Mouse (Mus musculus) inflammation-experienced regulatory T-cells, adult 16 weeks (primary cell): ENCODE data around the gene Dhodh. TPM values are rescaled to one million over a fixed set of nuclear protein-coding genes. Genes with fewer than 3 reads are reported as not detected.

ENCODE experiments used
- polyA plus RNA-seq: library from polyadenylated mRNA; unstranded; fragments of 100-300 nt; shearing (Covaris generic); gene quantifications from one replicate; pipeline ENCODE4 v1.2.1, GENCODE M21; 2017

The Dhodh gene
- polyA plus RNA-seq = 38.2 TPM

DNA sequence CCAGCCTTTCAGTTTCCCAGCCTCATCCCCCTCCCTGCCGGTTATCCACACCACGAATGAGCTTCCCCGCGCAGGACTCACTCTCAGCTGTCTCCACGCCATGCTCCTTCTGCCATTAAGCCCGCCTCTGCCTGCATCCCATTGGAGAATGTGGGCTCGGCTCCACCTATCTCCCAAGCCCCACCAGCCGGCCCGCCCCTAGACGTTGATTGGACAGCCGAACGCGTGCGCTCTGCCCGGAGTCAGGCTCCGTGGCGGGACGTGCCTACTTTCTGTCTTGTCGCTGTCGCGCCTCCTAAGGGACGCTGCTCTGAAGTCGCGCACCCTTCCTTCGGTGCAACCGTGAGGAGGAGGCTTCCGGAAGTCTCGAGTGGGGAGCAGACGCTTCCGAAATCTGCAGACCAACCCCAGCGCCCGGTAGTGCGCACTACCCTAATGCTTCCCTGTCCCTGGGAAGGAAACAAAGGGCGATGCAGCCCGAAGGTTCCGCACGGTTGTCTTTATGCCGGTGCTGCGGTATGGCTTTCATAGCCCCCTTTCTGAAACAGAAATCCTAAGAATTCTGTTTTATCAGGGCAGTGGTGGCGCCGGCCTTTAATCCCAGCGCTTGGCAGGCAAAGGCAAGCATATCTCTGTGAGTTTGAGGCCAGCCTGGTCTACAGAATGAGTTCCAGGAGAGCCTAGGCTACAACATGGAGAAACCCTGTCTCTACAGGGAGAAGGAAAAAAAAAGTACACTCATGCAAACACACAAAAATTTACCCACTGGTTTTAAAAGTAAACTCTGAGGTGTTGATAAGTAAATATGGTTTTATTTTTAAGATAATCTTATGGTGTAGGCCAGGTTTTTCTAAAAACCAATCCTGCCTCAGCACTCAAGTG, at the start of gene Dhodh:
Gene Dhodh, minus strand, starts transcription at position 403 of the 882 bp plus-strand sequence.

DNA sequence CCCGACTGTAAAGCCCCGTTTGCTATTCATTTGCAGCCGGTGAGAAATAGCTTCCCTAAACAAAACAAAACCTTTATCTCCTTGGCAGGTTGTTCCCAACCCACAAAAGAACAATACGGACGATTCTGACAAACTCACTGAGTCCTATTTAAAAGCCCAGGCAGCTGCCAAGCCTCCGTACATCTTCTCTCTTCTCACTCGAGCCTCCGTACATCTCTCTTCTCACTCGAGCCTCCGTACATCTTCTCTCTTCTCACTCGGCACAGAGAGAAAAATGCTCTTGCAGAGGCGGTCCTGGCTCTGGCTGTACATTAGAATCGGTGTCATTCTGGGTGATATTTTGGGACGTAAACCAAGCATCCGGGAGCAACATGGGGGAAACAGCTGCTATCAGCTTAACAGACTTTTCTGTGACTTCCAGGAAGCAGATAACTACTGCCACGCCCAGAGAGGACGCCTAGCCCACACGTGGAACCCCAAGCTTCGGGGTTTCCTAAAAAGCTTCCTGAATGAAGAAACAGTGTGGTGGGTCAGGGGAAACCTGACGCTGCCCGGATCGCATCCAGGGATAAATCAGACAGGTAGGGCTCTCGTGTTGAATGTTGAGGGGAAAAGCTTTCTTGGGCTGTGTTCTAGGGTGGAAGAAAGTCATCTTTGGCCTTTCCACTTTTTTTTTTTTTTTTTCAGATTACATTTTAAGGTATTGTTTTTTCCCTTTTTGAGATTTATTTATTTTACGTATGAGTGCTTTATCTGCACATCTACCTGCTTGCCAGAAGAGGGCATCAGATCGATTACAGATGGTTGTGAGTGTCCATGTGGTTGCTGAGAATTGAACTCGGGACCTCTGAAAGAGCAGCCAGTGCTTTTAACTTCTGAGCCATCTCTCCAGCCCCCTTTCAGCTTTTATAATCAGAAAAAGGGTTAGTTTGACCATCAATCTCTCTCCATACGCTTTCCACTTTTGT, 6.1 kb upstream of the Dhodh start, which contains the start of gene Pkd1l3:
Gene Pkd1l3, plus strand, starts transcription at position 275 of the 968 bp plus-strand sequence.

DNA sequence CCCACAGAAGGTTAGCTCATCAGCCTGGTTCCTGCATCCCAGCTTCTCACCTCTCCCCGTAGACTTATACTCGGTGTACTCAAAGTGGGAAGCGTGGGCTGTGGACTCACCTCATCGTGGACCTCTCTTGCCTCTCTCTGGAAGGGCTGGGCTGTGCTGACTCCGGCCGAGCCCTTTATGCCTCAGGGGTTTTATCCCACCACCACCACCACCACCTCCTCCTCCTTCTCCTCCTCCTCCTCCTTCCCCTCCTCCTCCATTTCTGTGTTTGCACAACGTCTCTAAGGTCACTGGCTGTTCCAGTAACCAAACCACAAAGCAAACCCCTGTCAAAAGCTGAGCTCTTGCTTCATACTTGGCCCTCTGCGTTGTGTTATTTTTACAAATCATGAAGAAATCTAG, 29.6 kb downstream of the Dhodh start, which contains the start of gene Hp:
Gene Hp, minus strand, starts transcription at position 273 of the 402 bp plus-strand sequence.

DNA sequence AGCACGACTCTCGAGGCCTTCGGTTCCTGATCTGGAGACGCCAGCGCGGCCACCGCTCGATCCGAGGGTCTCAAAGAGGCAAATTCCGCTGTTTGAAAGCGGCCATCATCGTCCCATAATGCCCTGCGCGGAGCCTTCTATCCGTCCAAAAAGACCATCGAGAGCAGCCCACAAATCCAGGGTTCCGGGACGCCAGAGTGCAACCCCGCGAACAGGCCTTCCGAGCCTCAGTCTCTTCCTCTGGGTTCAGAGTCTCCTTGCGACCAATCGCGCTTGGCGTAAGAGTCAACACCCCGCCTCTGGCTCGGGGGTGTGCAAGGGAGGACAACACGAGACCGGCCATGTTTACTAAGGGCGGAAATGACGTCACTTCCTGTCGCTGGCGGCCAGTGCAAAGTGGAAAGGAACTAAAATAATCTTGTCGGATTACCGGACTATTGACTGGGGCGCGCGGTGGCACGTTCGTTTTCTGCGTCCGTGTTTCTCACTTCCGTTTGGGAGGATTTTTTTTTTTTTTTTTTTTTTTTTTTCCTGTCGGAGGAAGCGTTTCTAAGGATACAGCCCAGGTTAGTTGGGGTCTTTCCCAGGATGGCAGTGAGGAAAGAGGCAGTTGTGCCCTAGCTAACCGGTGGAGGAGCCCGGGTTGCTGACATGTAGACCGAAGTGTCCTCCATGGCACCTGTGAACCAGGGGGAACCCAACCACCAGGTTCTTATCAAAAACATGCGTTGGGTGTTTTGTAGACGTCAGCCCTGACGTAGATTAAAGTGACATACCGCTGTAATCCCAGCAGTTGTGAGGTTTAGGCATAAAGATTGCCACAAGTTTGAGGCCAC, 42.8 kb downstream of the Dhodh start, which contains the start of the genes Dhx38 and Txnl4b:
Gene Dhx38, minus strand, starts transcription at position 364 of the 836 bp plus-strand sequence.
Gene Txnl4b, plus strand, starts transcription at position 395 of the 836 bp plus-strand sequence.

Other genes starting within 250 kb of the Dhodh start
- not detected for gene Pmfbp1, start 114.6 kb downstream of the Dhodh start, polyA plus RNA-seq
- 38.8 TPM for gene Dhx38, start 42.8 kb downstream of the Dhodh start, polyA plus RNA-seq
- 7.5 TPM for gene Txnl4b, start 42.8 kb downstream of the Dhodh start, polyA plus RNA-seq
- not detected for gene Hp, start 29.5 kb downstream of the Dhodh start, polyA plus RNA-seq
- 1.9 TPM for gene Pkd1l3, start 5.8 kb upstream of the Dhodh start, polyA plus RNA-seq
- gene Ist1, start 84.6 kb upstream of the Dhodh start, polyA plus RNA-seq = 175 TPM
- gene Zfp821, start 96.9 kb upstream of the Dhodh start, polyA plus RNA-seq = 6.7 TPM
- 2.2 TPM for gene Atxn1l, start 129.1 kb upstream of the Dhodh start, polyA plus RNA-seq
- 73.3 TPM for gene Ap1g1, start 169.9 kb upstream of the Dhodh start, polyA plus RNA-seq